ENCODE assay signal across 9 mouse cellular contexts in the genomic region with DNA sequence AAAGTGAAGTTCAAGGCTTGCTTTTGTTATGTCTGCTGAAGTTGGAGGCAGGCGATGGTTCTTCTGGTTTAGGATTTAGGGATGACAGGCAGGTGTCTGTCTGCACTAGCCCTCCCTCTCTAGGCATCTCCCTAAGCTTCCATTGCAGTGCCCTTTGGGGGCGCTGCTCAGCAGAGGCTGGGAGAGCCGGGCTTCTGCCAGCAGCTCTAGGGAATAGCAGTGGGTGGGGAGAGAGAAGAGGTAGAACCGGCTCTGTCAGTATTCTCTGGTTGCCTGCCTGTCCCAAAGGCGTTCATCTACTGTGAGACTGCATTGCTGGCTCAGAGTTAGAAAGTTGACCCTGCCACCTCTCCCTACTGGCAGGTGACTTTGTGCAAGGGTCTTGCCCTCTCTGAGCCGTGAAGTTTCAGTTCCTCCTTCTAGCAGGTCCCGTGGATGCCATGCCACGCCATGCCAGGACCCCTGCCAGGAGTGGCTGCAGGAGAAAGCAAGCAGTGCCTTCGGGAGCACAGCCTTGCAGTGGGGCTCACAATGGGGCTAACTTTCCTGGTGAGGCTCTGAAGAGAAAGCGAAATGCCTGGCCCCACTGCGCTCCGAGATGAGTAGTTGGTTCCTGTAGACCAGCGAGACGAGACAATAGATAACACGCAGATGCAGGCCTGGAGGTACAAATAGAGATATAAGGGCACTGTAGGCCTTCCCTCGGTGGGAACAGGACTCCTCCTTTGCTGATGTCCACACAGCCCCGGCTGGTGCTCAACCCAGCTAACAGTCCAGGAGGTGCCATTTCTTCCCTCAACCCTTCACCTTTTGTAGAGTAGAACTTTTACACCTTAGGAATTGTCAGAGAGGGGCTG. TPM values are rescaled to one million over a fixed set of nuclear protein-coding genes. Genes with fewer than 3 reads are reported as not detected.
DNase-seq lines count a peak whose midpoint lies in the region; ATAC-seq and TF ChIP-seq lines count a peak whose summit lies in the region.
"Had no signal": no experiment of that assay in that cellular context is flagged by ENCODE, and none has a peak within 500 bp of the region (broad histone marks: within the 10 kb centered on the region; RNA-seq: fewer than 3 reads in every experiment).

No protein-coding gene starts in this region.

- no peak for ATAC-seq in hindbrain, embryonic 12.5 days (ENCODE audit: low FRiP score)
- ATAC-seq: midbrain, embryonic 16.5 days had no signal

- peaks cover 67% of the 10 kb centered on the region for H3K4me1 ChIP-seq in small intestine, adult 2 months (ENCODE audit: control insufficient read depth, insufficient read depth, insufficient read length, low read length)
- H3K4me1 ChIP-seq in hindbrain, embryonic 12.5 days: peaks cover 61% of the 10 kb centered on the region

- DNase-seq in cerebellum, adult 18-20 months: peak; percentile 25 to 31
- no peak for DNase-seq in cerebellum, adult 9-10 months
- DNase-seq in lung, adult 18-20 months: peak; percentile 72 to 82
- DNase-seq in lung, postnatal 14 days: no peak
- peak; percentile 41 to 69 for DNase-seq in kidney, postnatal 25 days
- no peak for DNase-seq in thymus, postnatal 0 days (ENCODE audit: low spot score)

- H3K9me3 ChIP-seq in hindbrain, embryonic 12.5 days (replicated peaks): no peaks in the 10 kb centered on the region

- no peak overlapping the region for H3K9ac ChIP-seq in hindbrain, embryonic 12.5 days

- no peak overlapping the region for H3K4me2 ChIP-seq in hindbrain, embryonic 12.5 days (replicated peaks)

- H3K36me3 ChIP-seq in small intestine, adult 2 months (ENCODE audit: control insufficient read depth, insufficient read depth, low read length): peaks cover 9% of the 10 kb centered on the region
- H3K36me3 ChIP-seq in hindbrain, embryonic 12.5 days: no peaks in the 10 kb centered on the region

- TF ChIP-seq CTCF in small intestine, adult 2 months (IDR thresholded peaks at IDR 0.05; ENCODE audit: extremely low read depth, insufficient read length, insufficient replicate concordance, low read depth, low read length): peak; percentile 45; the same call in 1 of the 2 replicates

- 25% methylated on average over 17 of the region's 17 CpGs for WGBS in small intestine, adult 2 months
- WGBS in hindbrain, embryonic 12.5 days: 75% methylated on average over 17 of the region's 17 CpGs

- no peaks in the 10 kb centered on the region for H3K27me3 ChIP-seq in small intestine, adult 2 months (ENCODE audit: control insufficient read depth, insufficient read depth, low read length)
- no peaks in the 10 kb centered on the region for H3K27me3 ChIP-seq in hindbrain, embryonic 12.5 days

- no peak for TF ChIP-seq POLR2A in small intestine, adult 2 months (IDR thresholded peaks at IDR 0.05; ENCODE audit: low read depth, low read length)

- no peak overlapping the region for H3K4me3 ChIP-seq in small intestine, adult 2 months (ENCODE audit: low read depth, low read length)
- H3K4me3 ChIP-seq in hindbrain, embryonic 12.5 days: no peak overlapping the region

- H3K27ac ChIP-seq in small intestine, adult 2 months (ENCODE audit: insufficient read depth, low read depth, low read length): peak overlapping the region; percentile 3; the same call in 1 of the 2 replicates
- H3K27ac ChIP-seq in hindbrain, embryonic 12.5 days: no peak overlapping the region

RNA-seq across cellular contexts. Expression of gene Capzb, which starts 19.5 kb away (rescaled TPM):
- 159 and 390 TPM in 2 replicates for polyA plus RNA-seq in small intestine, adult 2 months (2012; rRNA removed)
- 415 and 425 TPM in 2 replicates for polyA plus RNA-seq in thymus, postnatal 0 days (2015; fragmentation: Nextera tagmentation; extraction: Ambion mirVana)
- 335 and 369 TPM in 2 replicates for polyA plus RNA-seq in hindbrain, embryonic 12.5 days (2016; fragmentation: Nextera tagmentation; extraction: Ambion mirVana)

Comparison
In these comparisons a context has a peak if more than half of its experiments do, and no peak if none do; other contexts are left out.
1. DNase-seq: peak in cerebellum, adult 18-20 months (2 of 2), lung, adult 18-20 months (2 of 2) and kidney, postnatal 25 days (2 of 2); none in cerebellum, adult 9-10 months (single experiment), lung, postnatal 14 days (single experiment) and thymus, postnatal 0 days (single experiment).